Comparison of ENCODE assay signal across 8 mouse cellular contexts in the genomic region with DNA sequence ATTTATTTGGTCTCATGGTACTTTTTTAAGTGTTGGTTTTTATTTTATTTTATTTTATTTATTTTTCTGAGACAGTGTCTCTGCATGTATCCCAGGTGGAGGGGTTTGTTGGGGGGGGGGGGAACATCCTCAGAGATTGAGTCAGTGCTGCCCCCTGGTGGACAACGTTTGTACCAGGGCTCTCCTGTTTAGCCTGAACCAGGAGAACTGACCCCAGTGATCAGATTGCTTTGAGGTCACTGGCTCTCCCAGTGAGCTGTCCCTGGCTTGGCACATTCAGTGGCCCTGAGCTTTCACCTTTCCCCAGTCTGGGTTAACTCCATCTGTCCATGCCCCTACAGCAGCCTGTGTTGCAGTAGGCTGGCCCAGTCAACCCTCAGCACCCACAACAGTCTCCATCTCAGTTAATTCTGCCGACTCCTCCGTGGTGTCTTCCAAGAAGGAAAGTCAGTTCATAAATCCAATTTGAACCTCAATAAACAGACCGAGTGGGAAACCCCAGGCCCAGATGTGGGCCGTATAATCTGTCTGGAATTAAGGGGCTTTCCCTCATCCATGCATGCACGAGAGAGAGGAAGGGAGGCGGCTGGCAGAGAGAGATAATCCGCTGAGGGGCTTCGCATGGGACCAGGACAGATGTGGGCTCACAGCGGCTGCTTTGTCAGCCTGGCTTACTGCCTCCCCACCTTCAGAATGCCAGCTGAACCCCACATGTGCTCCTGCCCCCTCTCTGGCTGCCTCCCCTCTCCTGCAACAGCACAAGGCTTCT. TPM values are rescaled to one million over a fixed set of nuclear protein-coding genes. Genes with fewer than 3 reads are reported as not detected.
A peak's percentile ranks its signal among the peaks of the same experiment; 100 is the strongest.
DNase-seq lines count a peak whose midpoint lies in the region; ATAC-seq and TF ChIP-seq lines count a peak whose summit lies in the region.

No protein-coding gene starts in this region.

- peak; percentile 62 for DNase-seq in ovary, postnatal 36 days (ENCODE audit: low spot score)
- DNase-seq in ovary, postnatal 10 days (ENCODE audit: low spot score) = no peak
- DNase-seq in brain, adult 2 months (ENCODE audit: low read depth, low spot score) = peak; percentile 59
- DNase-seq in kidney, adult 9 months = peak; percentile 71
- DNase-seq in liver, postnatal 0 days = peak; percentile 67
- DNase-seq in natural killer cell, adult 2 months (ENCODE audit: low spot score in 2 of 2) = no peak

- no peak overlapping the region for H3K4me2 ChIP-seq in forebrain, embryonic 16.5 days (ENCODE audit: low read length)
- no peak overlapping the region for H3K4me2 ChIP-seq in liver, postnatal 0 days (ENCODE audit: low read depth, low read length)

- H3K36me3 ChIP-seq in forebrain, embryonic 16.5 days (ENCODE audit: control insufficient read depth, insufficient read depth) = no peaks in the 10 kb centered on the region
- H3K36me3 ChIP-seq in liver, postnatal 0 days (replicated peaks; ENCODE audit: insufficient read depth, low read length) = no peaks in the 10 kb centered on the region

- 0 out of 2 replicates have a peak, but pooled peaks have one; percentile 27 for ATAC-seq in forebrain, embryonic 16.5 days
- no peak for ATAC-seq in liver, postnatal 0 days

- H3K4me3 ChIP-seq in forebrain, embryonic 16.5 days (replicated peaks; ENCODE audit: low read length) = no peak overlapping the region
- no peak overlapping the region for H3K4me3 ChIP-seq in liver, postnatal 0 days (ENCODE audit: low read depth, low read length)
- H3K4me3 ChIP-seq in olfactory bulb, adult 2 months (ENCODE audit: insufficient read depth, low read depth, low read length) = no peak overlapping the region

- 71% methylated on average over 10 of the region's 10 CpGs for WGBS in forebrain, embryonic 16.5 days
- 51% methylated on average over 10 of the region's 10 CpGs for WGBS in liver, postnatal 0 days (ENCODE audit: insufficient replicate concordance)
- 72% methylated on average over 10 of the region's 10 CpGs for WGBS in olfactory bulb, adult 2 months

- TF ChIP-seq EP300 in liver, postnatal 0 days (IDR thresholded peaks at IDR 0.05; ENCODE audit: low read depth) = no peak

- no peaks in the 10 kb centered on the region for H3K9me3 ChIP-seq in forebrain, embryonic 16.5 days (ENCODE audit: control insufficient read depth, low read length)
- no peaks in the 10 kb centered on the region for H3K9me3 ChIP-seq in liver, postnatal 0 days (ENCODE audit: low read length)

- H3K27ac ChIP-seq in forebrain, embryonic 16.5 days (ENCODE audit: low read length) = no peak overlapping the region
- H3K27ac ChIP-seq in liver, postnatal 0 days (ENCODE audit: low read depth) = no peak overlapping the region
- H3K27ac ChIP-seq in olfactory bulb, adult 2 months (ENCODE audit: insufficient read depth, low read depth, low read length) = no peak overlapping the region

- no peak overlapping the region for H3K9ac ChIP-seq in forebrain, embryonic 16.5 days (replicated peaks; ENCODE audit: low read depth, low read length)
- H3K9ac ChIP-seq in liver, postnatal 0 days (replicated peaks) = no peak overlapping the region

- H3K4me1 ChIP-seq in forebrain, embryonic 16.5 days (replicated peaks; ENCODE audit: control insufficient read depth, insufficient read depth, low read length) = no peaks in the 10 kb centered on the region
- no peaks in the 10 kb centered on the region for H3K4me1 ChIP-seq in liver, postnatal 0 days (ENCODE audit: insufficient read depth)
- peaks cover 10% of the 10 kb centered on the region for H3K4me1 ChIP-seq in olfactory bulb, adult 2 months (ENCODE audit: control insufficient read depth, insufficient read depth, low read length)

- TF ChIP-seq POLR2A in olfactory bulb, adult 2 months (IDR thresholded peaks at IDR 0.05; ENCODE audit: insufficient read depth, low read depth, low read length) = no peak

- H3K27me3 ChIP-seq in forebrain, embryonic 16.5 days (replicated peaks; ENCODE audit: control insufficient read depth, insufficient read depth, low read length) = no peaks in the 10 kb centered on the region
- 0 out of 2 replicates have a peak, but pooled peaks cover 6% of the 10 kb centered on the region for H3K27me3 ChIP-seq in liver, postnatal 0 days (ENCODE audit: insufficient read depth, low read length)

- TF ChIP-seq CTCF in liver, postnatal 0 days (IDR thresholded peaks at IDR 0.05; ENCODE audit: low read depth) = peak; percentile 62
- peak; percentile 21; the same call in 1 of the 2 replicates for TF ChIP-seq CTCF in olfactory bulb, adult 2 months (IDR thresholded peaks at IDR 0.05; ENCODE audit: insufficient read depth, low read depth, low read length)

RNA-seq across cellular contexts. Expression of gene Gdf2, which starts 7.7 kb away (rescaled TPM):
- polyA plus RNA-seq in forebrain, embryonic 16.5 days (2015; fragmentation: Nextera tagmentation; extraction: Ambion mirVana) = not detected in 2 replicates
- 8.9 and 10.5 TPM in 2 replicates for polyA plus RNA-seq in liver, postnatal 0 days (2015; fragmentation: Nextera tagmentation; extraction: Ambion mirVana)
- polyA plus RNA-seq in olfactory bulb, adult 2 months (2012; ENCODE audit: insufficient read depth, insufficient read length, low replicate concordance, missing spikeins) = not detected in 2 replicates

RNA-seq across cellular contexts. Expression of gene Gdf10, which starts 9.7 kb away (rescaled TPM):
- 3.0 and 5.1 TPM in 2 replicates for polyA plus RNA-seq in forebrain, embryonic 16.5 days (2015; fragmentation: Nextera tagmentation; extraction: Ambion mirVana)
- polyA plus RNA-seq in liver, postnatal 0 days (2015; fragmentation: Nextera tagmentation; extraction: Ambion mirVana) = 4.1 and 5.1 TPM in 2 replicates
- polyA plus RNA-seq in olfactory bulb, adult 2 months (2012; ENCODE audit: insufficient read depth, insufficient read length, low replicate concordance, missing spikeins) = not detected in 2 replicates

RNA-seq across cellular contexts. Expression of gene Rbp3, which starts 20.7 kb away (rescaled TPM):
- not detected in 2 replicates for polyA plus RNA-seq in forebrain, embryonic 16.5 days (2015; fragmentation: Nextera tagmentation; extraction: Ambion mirVana)
- 0.02 and 0.05 TPM in 2 replicates for polyA plus RNA-seq in liver, postnatal 0 days (2015; fragmentation: Nextera tagmentation; extraction: Ambion mirVana)
- not detected in 2 replicates for polyA plus RNA-seq in olfactory bulb, adult 2 months (2012; ENCODE audit: insufficient read depth, insufficient read length, low replicate concordance, missing spikeins)

RNA-seq across cellular contexts. Expression of gene Zfp488, which starts 45.4 kb away (rescaled TPM):
- 0.15 and 0.20 TPM in 2 replicates for polyA plus RNA-seq in forebrain, embryonic 16.5 days (2015; fragmentation: Nextera tagmentation; extraction: Ambion mirVana)
- polyA plus RNA-seq in liver, postnatal 0 days (2015; fragmentation: Nextera tagmentation; extraction: Ambion mirVana) = not detected in 2 replicates
- not detected in 2 replicates for polyA plus RNA-seq in olfactory bulb, adult 2 months (2012; ENCODE audit: insufficient read depth, insufficient read length, low replicate concordance, missing spikeins)

Comparison
In these comparisons a context has a peak if more than half of its experiments do, and no peak if none do; other contexts are left out.
1. DNase-seq: peak in ovary, postnatal 36 days (single experiment), brain, adult 2 months (single experiment), kidney, adult 9 months (single experiment) and liver, postnatal 0 days (single experiment); none in ovary, postnatal 10 days (single experiment) and natural killer cell, adult 2 months (0 of 2).